Mouse (Mus musculus): ENCODE measurements at regions not wholly inside any gene's neighbourhood (a gene's known extent, or its start where the extent isn't known, plus 50 kb on each side); places are given as distances from the start of the nearest gene placed in this dataset.

DNA sequence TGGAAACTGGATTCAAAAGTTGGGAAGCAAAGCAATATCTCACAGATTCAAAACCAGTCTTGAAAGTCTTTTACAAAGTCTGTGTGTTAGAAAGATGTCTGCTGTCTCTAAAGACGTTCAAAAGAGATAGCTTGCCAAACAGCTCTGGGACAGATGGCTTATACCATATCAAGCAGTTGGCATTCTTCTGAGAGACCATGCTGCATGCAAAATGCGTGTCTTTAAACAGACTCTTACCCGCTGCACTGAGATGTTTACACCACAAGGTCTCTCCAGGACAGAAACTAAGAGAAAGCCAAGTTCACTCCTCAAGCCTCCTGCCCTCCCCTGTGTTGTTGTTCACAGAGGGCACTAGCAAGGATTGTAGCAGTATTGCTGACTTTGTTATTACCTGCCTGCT is 127.5 kb upstream of the Tmtc1 start:
- TF ChIP-seq CTCF (IDR thresholded peaks at IDR 0.05; ENCODE audit: insufficient read depth, low read depth, low read length): no peak
- no peak for TF ChIP-seq POLR2A (IDR thresholded peaks at IDR 0.05; ENCODE audit: insufficient read depth, low read depth, low read length)

All from olfactory bulb, adult 2 months (tissue).